Mouse (Mus musculus) mouse embryonic stem cell (cell line): ENCODE measurements around the gene Dkk3.

Experiments used
- in situ Hi-C, 2 experiments: fragments of 300-500 bp; cut with MboI; formaldehyde crosslinking; loops; 1 replicate in 1 of 2; 3 replicates in 1 of 2; pipeline ENCODE4 v1.14.3; 2019 to 2020; ENCODE audit warnings: low sequenced_read_pairs in 2 of 2, low pct_unique_long_range_greater_than_20kb in 1 of 2, mixed read lengths in 1 of 2; ENCODE audit not compliant: unreplicated experiment in 1 of 2

Dkk3 gene

GRCm38 (mm10) chr7:112138168-112138508 is 20.7 kb downstream of the Dkk3 start:
- in situ Hi-C loops: no loop called here

- in situ Hi-C loops: no loop called here
These were observed 22.3 kb downstream of the Dkk3 start for GRCm38 (mm10) chr7:112136537-112136936.

GRCm38 (mm10) chr7:112135161-112135560 is 23.7 kb downstream of the Dkk3 start:
- in situ Hi-C loops: no loop called here

- in situ Hi-C loops: no loop called here
These were observed 25.6 kb downstream of the Dkk3 start for GRCm38 (mm10) chr7:112133277-112133676.

- in situ Hi-C loops: no loop called here
These were observed 26.9 kb downstream of the Dkk3 start for GRCm38 (mm10) chr7:112132005-112132404.

GRCm38 (mm10) chr7:112130660-112131059 is 28.2 kb downstream of the Dkk3 start:
- in situ Hi-C loops: no loop called here

GRCm38 (mm10) chr7:112129851-112130250 is 29.0 kb downstream of the Dkk3 start:
- in situ Hi-C loops: no loop called here

- in situ Hi-C loops: no loop called here
These were observed 30.0 kb downstream of the Dkk3 start for GRCm38 (mm10) chr7:112128810-112129209.

GRCm38 (mm10) chr7:112127954-112128353 is 30.9 kb downstream of the Dkk3 start:
- in situ Hi-C loops: no loop called here

- in situ Hi-C loops: no loop called here
These were observed 31.7 kb downstream of the Dkk3 start for GRCm38 (mm10) chr7:112127085-112127637.

GRCm38 (mm10) chr7:112125625-112126260 is 33.1 kb downstream of the Dkk3 start:
- in situ Hi-C loops: no loop called here

- in situ Hi-C loops: no loop called here
These were observed 35.2 kb downstream of the Dkk3 start for GRCm38 (mm10) chr7:112123612-112124011.

- in situ Hi-C loops: no loop called here
These were observed 36.9 kb downstream of the Dkk3 start for GRCm38 (mm10) chr7:112121866-112122500.

- in situ Hi-C loops: no loop called here
These were observed 37.7 kb downstream of the Dkk3 start for GRCm38 (mm10) chr7:112120861-112121810.

GRCm38 (mm10) chr7:112119248-112119647 is 39.6 kb downstream of the Dkk3 start:
- in situ Hi-C loops: no loop called here

- in situ Hi-C loops: no loop called here
These were observed 40.8 kb downstream of the Dkk3 start for GRCm38 (mm10) chr7:112118086-112118485.

- in situ Hi-C loops: no loop called here
These were observed 41.4 kb downstream of the Dkk3 start for GRCm38 (mm10) chr7:112117501-112117900.

- in situ Hi-C loops: loop anchor here in 1 of 2 experiments (5.0 kb wide), 1 partner anchor 66 kb away; no protein-coding TSS in a partner anchor
These were observed 48.1 kb downstream of the Dkk3 start for GRCm38 (mm10) chr7:112110638-112111372.
